Mouse (Mus musculus): Measurements from ENCODE around the gene Pvalb. TPM values are rescaled to one million over a fixed set of nuclear protein-coding genes. Genes with fewer than 3 reads are reported as not detected.

The Pvalb gene
- polyA plus RNA-seq, 1 experiment from 2014 or later: 0.44 TPM

DNA sequence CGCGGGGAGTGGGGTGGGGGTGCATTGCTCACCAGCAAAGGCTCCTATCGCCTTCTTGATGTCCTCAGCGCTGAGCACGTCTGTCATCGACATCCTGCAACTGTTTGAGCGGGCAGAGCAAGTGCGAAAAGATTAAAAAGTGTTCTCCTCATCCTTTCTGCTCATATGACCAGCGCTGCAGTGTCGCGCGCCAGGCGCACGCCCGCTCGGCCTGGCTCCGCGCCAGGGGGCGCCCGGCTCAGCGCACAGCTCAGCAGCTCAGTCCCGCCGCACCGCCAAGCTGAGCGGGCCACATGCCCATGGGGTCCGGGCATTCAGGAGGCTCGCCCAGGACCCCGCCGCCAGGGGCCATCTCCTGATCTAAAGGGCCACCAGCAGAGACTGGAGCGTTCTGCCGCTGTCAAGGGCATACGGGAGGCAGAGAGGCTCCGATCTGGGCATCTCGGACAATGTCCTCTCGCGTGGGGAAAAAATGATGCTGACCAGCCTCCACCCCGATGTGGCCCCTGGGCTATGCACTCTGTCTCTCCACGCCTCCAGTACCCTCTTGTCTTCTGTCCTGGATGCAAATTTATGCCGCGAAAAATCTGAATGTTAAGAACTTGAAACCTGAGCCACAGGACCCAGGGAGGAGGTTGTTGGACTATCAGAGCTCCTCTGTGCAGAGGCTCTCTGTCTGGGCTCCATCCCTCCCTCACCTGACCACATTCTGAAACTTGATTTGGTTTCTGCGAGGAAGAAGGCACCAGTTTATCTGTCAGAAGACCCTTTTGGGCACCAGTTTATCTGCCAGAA is 1.9 kb downstream of the Pvalb start:
- no peaks in the 10 kb centered on the region for H3K36me3 ChIP-seq (ENCODE audit: insufficient read depth, low read length)
- peaks cover 38% of the 10 kb centered on the region for H3K27me3 ChIP-seq (ENCODE audit: insufficient read depth, low read length)
- H3K4me3 ChIP-seq (ENCODE audit: low read length): peak overlapping the region; percentile 32
- no peak overlapping the region for H3K9ac ChIP-seq (replicated peaks; ENCODE audit: low read length)
- WGBS: 2% methylated on average over 41 of the region's 41 CpGs
- H3K9me3 ChIP-seq (ENCODE audit: low read length): no peaks in the 10 kb centered on the region
- H3K27ac ChIP-seq (ENCODE audit: low read length): no peak overlapping the region
- H3K4me2 ChIP-seq (replicated peaks; ENCODE audit: low read depth, low read length): peak overlapping the region; percentile 53
- H3K4me1 ChIP-seq (ENCODE audit: insufficient read depth, low read length): 0 out of 2 replicates have a peak, but pooled peaks cover 7% of the 10 kb centered on the region
- ATAC-seq (ENCODE audit: low FRiP score, low TSS enrichment): peak; percentile 65; the same call in 1 of the 2 replicates

DNA sequence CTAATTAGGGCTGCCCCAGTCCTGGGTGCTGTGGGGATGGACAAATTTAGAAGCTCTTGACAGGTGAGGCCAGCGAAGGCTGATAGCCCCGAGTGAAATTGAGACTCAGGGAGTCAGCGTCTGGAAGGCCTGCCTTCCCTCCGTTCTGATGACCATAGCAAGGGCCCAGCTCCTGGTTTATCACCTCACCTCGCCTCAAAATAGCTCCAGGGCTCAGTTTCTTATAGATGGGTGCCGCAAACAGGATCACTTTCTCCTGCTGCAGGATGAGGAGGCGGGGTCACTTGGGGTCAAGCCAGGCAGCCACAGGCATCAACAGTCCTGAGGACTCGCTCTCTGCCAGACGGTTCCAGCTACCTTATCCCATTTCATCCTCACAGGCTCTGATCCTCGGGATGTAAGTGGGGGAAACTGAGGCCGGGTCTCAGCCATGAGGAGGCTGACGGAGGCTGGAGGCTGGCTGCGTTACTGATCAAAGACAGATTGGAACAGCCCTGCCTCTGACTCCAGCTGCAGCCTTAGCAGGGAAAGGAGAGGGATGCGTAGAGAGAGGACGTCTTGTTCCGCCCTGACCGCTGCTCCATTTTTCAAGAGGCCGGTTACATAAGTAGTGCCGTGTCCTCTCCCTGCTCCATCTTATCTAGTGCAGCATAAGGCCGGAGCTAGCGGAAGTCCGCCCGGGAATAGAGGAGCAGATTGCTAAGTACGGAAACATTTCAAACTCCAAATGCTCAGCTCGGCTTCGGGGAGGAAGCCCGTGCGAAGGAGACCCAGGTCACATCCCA is 10.9 kb downstream of the Pvalb start:
- Histone ChIP-seq H3K9ac (replicated peaks; ENCODE audit: low read length) (no peak overlapping the region), H3K9me3 (ENCODE audit: low read length) (no peaks in the 10 kb centered on the region), H3K27ac (ENCODE audit: low read length) (no peak overlapping the region), H3K4me2 (replicated peaks; ENCODE audit: low read depth, low read length) (no peak overlapping the region), H3K4me1 (ENCODE audit: insufficient read depth, low read length) (no peaks in the 10 kb centered on the region), H3K27me3 (ENCODE audit: insufficient read depth, low read length) (no peaks in the 10 kb centered on the region), H3K36me3 (ENCODE audit: insufficient read depth, low read length) (no peaks in the 10 kb centered on the region), H3K4me3 (ENCODE audit: low read length) (no peak overlapping the region)
- 63% methylated on average over 28 of the region's 28 CpGs for WGBS
- ATAC-seq (ENCODE audit: low FRiP score, low TSS enrichment): no peak

DNA sequence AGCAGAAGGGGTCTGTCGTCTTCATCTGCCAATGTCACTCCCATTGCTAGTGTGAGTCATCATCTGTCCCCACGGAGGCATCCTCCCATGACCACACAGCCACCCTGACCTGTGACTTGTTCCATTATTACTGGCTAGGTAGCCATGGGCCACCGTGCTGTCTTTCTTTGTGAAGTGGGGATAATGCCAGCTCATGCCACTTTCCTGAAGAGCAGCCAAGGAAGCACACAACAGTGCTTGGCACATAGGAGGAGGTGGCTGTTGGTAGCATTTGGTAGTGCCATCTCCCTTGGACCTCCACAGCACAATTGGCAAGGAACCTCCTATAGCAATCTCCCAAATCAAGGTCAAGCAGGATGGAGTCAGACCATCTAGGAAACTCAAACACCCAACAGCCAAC is 11.9 kb downstream of the Pvalb start:
- ATAC-seq (ENCODE audit: low FRiP score, low TSS enrichment): no peak
- no peaks in the 10 kb centered on the region for H3K4me1 ChIP-seq (ENCODE audit: insufficient read depth, low read length)
- H3K4me3 ChIP-seq (ENCODE audit: low read length): no peak overlapping the region
- 76% methylated on average over 3 of the region's 3 CpGs for WGBS
- H3K36me3 ChIP-seq (ENCODE audit: insufficient read depth, low read length): no peaks in the 10 kb centered on the region
- no peak overlapping the region for H3K27ac ChIP-seq (ENCODE audit: low read length)
- no peaks in the 10 kb centered on the region for H3K27me3 ChIP-seq (ENCODE audit: insufficient read depth, low read length)
- H3K9me3 ChIP-seq (ENCODE audit: low read length): no peaks in the 10 kb centered on the region
- no peak overlapping the region for H3K4me2 ChIP-seq (replicated peaks; ENCODE audit: low read depth, low read length)
- no peak overlapping the region for H3K9ac ChIP-seq (replicated peaks; ENCODE audit: low read length)

DNA sequence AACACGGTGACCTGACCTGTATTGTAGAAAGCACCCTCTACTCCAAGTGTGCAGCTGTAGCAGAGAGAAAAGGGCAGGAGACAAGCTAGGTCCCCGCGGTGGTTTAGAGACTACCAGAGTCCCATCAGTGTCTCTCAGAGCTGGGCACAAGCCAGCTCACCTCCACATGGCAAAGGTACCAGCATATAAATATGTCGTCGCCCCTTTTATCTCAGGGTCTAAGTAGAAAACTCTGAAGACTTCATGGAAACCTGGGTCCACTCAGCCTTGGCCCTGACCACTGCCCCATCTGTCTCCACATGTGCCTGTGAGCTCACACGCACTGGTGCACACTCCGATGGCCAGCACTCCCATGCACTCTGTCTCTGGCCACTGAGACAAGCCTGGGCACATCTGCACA is 16.6 kb downstream of the Pvalb start:
- no peaks in the 10 kb centered on the region for H3K4me1 ChIP-seq (ENCODE audit: insufficient read depth, low read length)
- 86% methylated on average over 7 of the region's 7 CpGs for WGBS
- H3K27me3 ChIP-seq (ENCODE audit: insufficient read depth, low read length): peaks cover 2% of the 10 kb centered on the region; the same call in 1 of the 2 replicates
- no peak overlapping the region for H3K27ac ChIP-seq (ENCODE audit: low read length)
- H3K36me3 ChIP-seq (ENCODE audit: insufficient read depth, low read length): no peaks in the 10 kb centered on the region
- H3K9me3 ChIP-seq (ENCODE audit: low read length): no peaks in the 10 kb centered on the region
- H3K9ac ChIP-seq (replicated peaks; ENCODE audit: low read length): no peak overlapping the region
- no peak overlapping the region for H3K4me3 ChIP-seq (ENCODE audit: low read length)
- no peak overlapping the region for H3K4me2 ChIP-seq (replicated peaks; ENCODE audit: low read depth, low read length)
- no peak for ATAC-seq (ENCODE audit: low FRiP score, low TSS enrichment)

DNA sequence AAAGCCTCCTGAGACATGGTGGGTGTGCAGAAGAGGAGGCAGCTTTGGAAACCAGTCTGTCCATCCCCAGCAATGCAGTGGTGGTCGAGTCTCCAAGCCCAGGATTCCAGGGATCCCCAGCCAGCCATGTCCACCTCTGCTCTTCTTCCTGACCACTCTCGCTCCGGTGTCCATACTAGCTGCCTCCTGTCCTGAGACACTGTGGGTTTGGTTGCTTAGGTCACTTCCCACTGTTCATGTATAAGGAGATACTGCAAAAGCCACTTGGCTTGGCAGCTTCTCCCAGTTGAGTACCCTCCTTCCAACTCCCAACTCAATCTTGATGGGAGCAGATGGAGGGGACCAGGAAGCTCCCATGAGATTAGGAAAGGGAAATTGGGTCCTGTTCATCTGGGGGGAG is 17.7 kb downstream of the Pvalb start:
- no peak overlapping the region for H3K9ac ChIP-seq (replicated peaks; ENCODE audit: low read length)
- no peak for ATAC-seq (ENCODE audit: low FRiP score, low TSS enrichment)
- 82% methylated on average over 3 of the region's 3 CpGs for WGBS
- H3K4me1 ChIP-seq (ENCODE audit: insufficient read depth, low read length): no peaks in the 10 kb centered on the region
- no peak overlapping the region for H3K27ac ChIP-seq (ENCODE audit: low read length)
- H3K4me3 ChIP-seq (ENCODE audit: low read length): no peak overlapping the region
- no peaks in the 10 kb centered on the region for H3K36me3 ChIP-seq (ENCODE audit: insufficient read depth, low read length)
- H3K9me3 ChIP-seq (ENCODE audit: low read length): no peaks in the 10 kb centered on the region
- no peak overlapping the region for H3K4me2 ChIP-seq (replicated peaks; ENCODE audit: low read depth, low read length)
- peaks cover 5% of the 10 kb centered on the region for H3K27me3 ChIP-seq (ENCODE audit: insufficient read depth, low read length)

DNA sequence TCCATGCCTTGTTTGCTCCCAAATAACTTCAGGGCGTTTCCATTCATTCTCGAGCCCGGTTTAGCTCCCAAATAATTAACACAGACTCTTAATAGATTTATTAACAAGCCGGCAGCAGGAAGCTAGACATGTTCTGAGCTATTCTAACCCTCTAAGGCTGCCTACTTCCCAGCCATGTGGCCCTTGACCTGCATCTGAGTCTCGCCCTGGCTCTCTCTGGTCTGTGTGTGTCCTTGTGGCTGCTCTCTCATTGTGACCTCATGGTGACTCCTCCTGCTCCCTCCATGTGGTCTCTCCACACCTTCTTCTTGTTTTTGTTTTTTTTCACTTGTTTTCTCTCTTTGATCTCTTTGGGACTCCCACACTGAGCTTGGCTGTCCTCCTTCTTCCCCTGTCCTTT is 19.3 kb downstream of the Pvalb start:
- no peaks in the 10 kb centered on the region for H3K36me3 ChIP-seq (ENCODE audit: insufficient read depth, low read length)
- H3K27ac ChIP-seq (ENCODE audit: low read length): no peak overlapping the region
- H3K9ac ChIP-seq (replicated peaks; ENCODE audit: low read length): no peak overlapping the region
- H3K9me3 ChIP-seq (ENCODE audit: low read length): no peaks in the 10 kb centered on the region
- peaks cover 5% of the 10 kb centered on the region for H3K27me3 ChIP-seq (ENCODE audit: insufficient read depth, low read length)
- no peak overlapping the region for H3K4me2 ChIP-seq (replicated peaks; ENCODE audit: low read depth, low read length)
- no peak for ATAC-seq (ENCODE audit: low FRiP score, low TSS enrichment)
- no peak overlapping the region for H3K4me3 ChIP-seq (ENCODE audit: low read length)
- 41% methylated on average over 5 of the region's 5 CpGs for WGBS
- H3K4me1 ChIP-seq (ENCODE audit: insufficient read depth, low read length): no peaks in the 10 kb centered on the region

DNA sequence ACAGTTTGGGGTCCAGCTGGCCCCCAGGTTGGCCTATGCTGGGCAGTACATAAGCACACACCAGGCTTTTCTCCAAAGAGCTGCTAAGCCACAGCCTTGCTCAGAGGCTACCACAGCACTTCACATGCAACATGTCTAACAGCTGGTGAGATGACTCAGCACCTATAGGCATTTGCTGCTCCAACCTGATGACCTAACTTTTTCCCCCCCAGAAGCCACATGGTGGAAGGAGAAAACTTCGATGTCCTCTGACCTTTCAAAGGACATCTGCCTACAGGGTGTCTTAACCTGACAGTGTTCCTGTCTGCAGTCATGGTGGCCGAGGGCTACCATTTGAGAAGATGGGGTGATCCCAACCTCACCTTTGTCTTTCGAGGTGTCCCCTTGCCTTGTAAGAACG is 20.6 kb downstream of the Pvalb start:
- Histone ChIP-seq H3K27me3 (ENCODE audit: insufficient read depth, low read length) (peaks cover 5% of the 10 kb centered on the region), H3K27ac (ENCODE audit: low read length) (no peak overlapping the region), H3K9ac (replicated peaks; ENCODE audit: low read length) (no peak overlapping the region), H3K4me2 (replicated peaks; ENCODE audit: low read depth, low read length) (no peak overlapping the region), H3K4me3 (ENCODE audit: low read length) (no peak overlapping the region), H3K9me3 (ENCODE audit: low read length) (no peaks in the 10 kb centered on the region), H3K36me3 (ENCODE audit: insufficient read depth, low read length) (no peaks in the 10 kb centered on the region), H3K4me1 (ENCODE audit: insufficient read depth, low read length) (no peaks in the 10 kb centered on the region)
- no peak for ATAC-seq (ENCODE audit: low FRiP score, low TSS enrichment)
- WGBS: 90% methylated on average over 4 of the region's 4 CpGs

DNA sequence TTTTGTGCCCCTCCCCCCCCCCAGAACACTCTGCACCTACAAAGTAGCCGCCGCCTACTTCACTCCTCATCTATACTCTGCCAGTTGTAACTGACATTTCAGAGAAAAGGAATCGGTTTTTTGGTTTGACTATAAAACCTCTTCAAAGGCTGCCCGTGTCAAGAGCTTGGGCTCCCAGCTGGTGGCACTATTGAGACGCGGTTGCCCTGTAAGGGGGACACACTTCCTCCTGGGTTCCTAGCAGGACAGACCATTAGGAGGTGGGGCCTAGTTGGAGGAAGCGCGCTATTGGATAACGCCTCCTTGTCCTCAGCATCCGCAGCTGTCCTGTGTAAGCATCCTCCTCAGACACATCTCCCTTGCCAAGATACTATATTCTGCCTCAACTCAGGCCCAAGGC is 21.3 kb downstream of the Pvalb start:
- Histone ChIP-seq H3K27ac (ENCODE audit: low read length) (no peak overlapping the region), H3K27me3 (ENCODE audit: insufficient read depth, low read length) (peaks cover 5% of the 10 kb centered on the region), H3K4me2 (replicated peaks; ENCODE audit: low read depth, low read length) (no peak overlapping the region), H3K9ac (replicated peaks; ENCODE audit: low read length) (no peak overlapping the region), H3K4me3 (ENCODE audit: low read length) (no peak overlapping the region), H3K36me3 (ENCODE audit: insufficient read depth, low read length) (no peaks in the 10 kb centered on the region), H3K4me1 (ENCODE audit: insufficient read depth, low read length) (no peaks in the 10 kb centered on the region), H3K9me3 (ENCODE audit: low read length) (no peaks in the 10 kb centered on the region)
- WGBS: 3% methylated on average over 10 of the region's 10 CpGs
- ATAC-seq (ENCODE audit: low FRiP score, low TSS enrichment): peak; percentile 78; the same call in 1 of the 2 replicates

DNA sequence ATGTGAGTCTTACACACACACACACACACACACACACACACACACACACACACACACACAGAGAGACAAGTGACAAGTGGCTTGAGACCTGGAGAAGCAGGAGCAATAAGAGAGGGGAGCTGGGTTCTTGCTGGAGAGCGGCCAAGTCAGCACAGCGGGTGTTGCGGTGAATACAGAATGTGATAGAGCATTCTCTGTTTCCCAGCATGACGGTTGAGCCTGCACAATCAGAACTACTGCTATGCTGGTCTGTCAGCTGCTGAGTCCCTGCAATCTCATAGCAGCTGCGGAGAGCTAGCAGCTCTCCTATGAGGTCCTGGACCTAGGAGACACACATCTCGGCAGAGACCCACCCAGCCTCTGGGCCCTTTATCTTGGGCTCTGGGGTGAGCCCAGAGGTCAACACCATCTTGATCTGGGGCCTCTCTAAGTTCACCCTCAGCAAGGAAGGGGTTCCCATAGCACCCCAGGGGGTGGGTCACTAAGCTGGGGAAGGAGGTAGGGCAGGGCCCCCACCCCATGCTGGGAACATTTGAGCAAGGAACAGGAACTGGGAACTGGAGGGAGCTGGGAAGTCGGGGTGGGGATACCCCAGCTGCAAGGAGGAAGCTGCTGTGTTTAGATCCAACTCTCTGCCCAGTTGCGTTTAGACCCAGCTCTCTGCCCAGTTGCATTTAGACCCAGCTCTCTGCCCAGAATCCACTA is 24.3 kb downstream of the Pvalb start:
- no peak overlapping the region for H3K4me3 ChIP-seq (ENCODE audit: low read length)
- no peaks in the 10 kb centered on the region for H3K36me3 ChIP-seq (ENCODE audit: insufficient read depth, low read length)
- H3K9ac ChIP-seq (replicated peaks; ENCODE audit: low read length): no peak overlapping the region
- H3K4me2 ChIP-seq (replicated peaks; ENCODE audit: low read depth, low read length): no peak overlapping the region
- no peak overlapping the region for H3K27ac ChIP-seq (ENCODE audit: low read length)
- no peaks in the 10 kb centered on the region for H3K4me1 ChIP-seq (ENCODE audit: insufficient read depth, low read length)
- H3K27me3 ChIP-seq (ENCODE audit: insufficient read depth, low read length): peaks cover 5% of the 10 kb centered on the region
- ATAC-seq (ENCODE audit: low FRiP score, low TSS enrichment): no peak
- 53% methylated on average over 8 of the region's 8 CpGs for WGBS
- H3K9me3 ChIP-seq (ENCODE audit: low read length): no peaks in the 10 kb centered on the region
